Mouse (Mus musculus) left cerebral cortex, postnatal 4 days (tissue): ENCODE data around the gene Vps33b. TPM values are rescaled to one million over a fixed set of nuclear protein-coding genes. Genes with fewer than 3 reads are reported as not detected.
A peak's percentile ranks its signal among the peaks of the same experiment; 100 is the strongest.
"Not testable (repeated sequence)": the region's sequence is repeated elsewhere in the genome, so short reads cannot be mapped to it uniquely, and the experiment has no call there.

Source experiments
- DNase-seq: peaks from one replicate; pipeline ENCODE4 v3.0.0-alpha.2; 2022
- intact Hi-C: fragments of 180-260 bp; cut with DNase I; formaldehyde crosslinking; loops from one replicate; pipeline ENCODE4 v1.15.1; 2025
- total RNA-seq, 2 experiments: library from RNA; stranded (reverse); gene quantifications; 2 replicates each; pipeline ENCODE4 v1.2.3; 2021

Vps33b gene
- total RNA-seq, 2 experiments from 2014 or later = 34.1 to 36.0 TPM

- DNase-seq = no peak
- intact Hi-C loops = no loop called here
These were observed 48.1 kb downstream of the Vps33b start for GRCm38 (mm10) chr7:80317439-80318115.

GRCm38 (mm10) chr7:80318670-80319069 lies 49.2 kb downstream of the Vps33b start:
- no peak for DNase-seq

GRCm38 (mm10) chr7:80319846-80320496 lies 50.5 kb downstream of the Vps33b start:
- intact Hi-C loops = no loop called here
- DNase-seq = no peak

More at GRCm38 (mm10) chr7:80318670-80319069, 49.2 kb downstream of the Vps33b start:
- intact Hi-C loops = no loop called here

- intact Hi-C loops = no loop called here
- no peak for DNase-seq
These were observed 53.9 kb downstream of the Vps33b start for GRCm38 (mm10) chr7:80323336-80323735.

GRCm38 (mm10) chr7:80324043-80324815 lies 54.8 kb downstream of the Vps33b start, which contains the start of gene Rccd1:
Gene Rccd1 (minus strand): TSS chr7:80324454.
- DNase-seq = peak; percentile 96
- intact Hi-C loops = no loop called here

- DNase-seq, intact Hi-C loops: not testable (repeated sequence)
These were observed 55.3 kb downstream of the Vps33b start for GRCm38 (mm10) chr7:80324816-80325119.

- intact Hi-C loops = no loop called here
- no peak for DNase-seq
These were observed 55.9 kb downstream of the Vps33b start for GRCm38 (mm10) chr7:80325292-80325868.

- no peak for DNase-seq
- intact Hi-C loops = no loop called here
These were observed 56.6 kb downstream of the Vps33b start for GRCm38 (mm10) chr7:80326076-80326475.

- intact Hi-C loops = no loop called here
These were observed 60.8 kb downstream of the Vps33b start for GRCm38 (mm10) chr7:80330278-80330677.

GRCm38 (mm10) chr7:80331433-80331832 lies 62.0 kb downstream of the Vps33b start:
- DNase-seq = no peak
- intact Hi-C loops = no loop called here

More at GRCm38 (mm10) chr7:80330278-80330677, 60.8 kb downstream of the Vps33b start:
- DNase-seq = no peak

- intact Hi-C loops = no loop called here
- DNase-seq = no peak
These were observed 65.4 kb downstream of the Vps33b start for GRCm38 (mm10) chr7:80334848-80335247.

- intact Hi-C loops = no loop called here
- no peak for DNase-seq
These were observed 67.5 kb downstream of the Vps33b start for GRCm38 (mm10) chr7:80336932-80337331.

- intact Hi-C loops = no loop called here
- peak; percentile 39 for DNase-seq
These were observed 69.9 kb downstream of the Vps33b start for GRCm38 (mm10) chr7:80339371-80339770.

- intact Hi-C loops = no loop called here
- peak; percentile 98 for DNase-seq
These were observed 70.6 kb downstream of the Vps33b start for GRCm38 (mm10) chr7:80339793-80340628.

GRCm38 (mm10) chr7:80340793-80341192 lies 71.3 kb downstream of the Vps33b start, which contains the start of gene Unc45a:
Gene Unc45a (minus strand): TSS chr7:80341005.
- intact Hi-C loops = no loop called here
- DNase-seq = peak; percentile 67

Other genes with a start within 250 kb of the Vps33b start
- gene Zfp710, start 244.8 kb upstream of the Vps33b start, total RNA-seq = 10 to 100 TPM; 19.3 to 23.7 TPM
- gene Idh2, start 154.3 kb upstream of the Vps33b start, total RNA-seq = 10 to 100 TPM; 66.4 to 74.7 TPM
- 10 to 100 TPM; 31.4 to 33.9 TPM for gene Sema4b, start 82.8 kb upstream of the Vps33b start, total RNA-seq
- gene Cib1, start 36.8 kb upstream of the Vps33b start, total RNA-seq = 10 to 100 TPM; 14.2 to 16.4 TPM
- 1 to 10 TPM; 4.6 to 5.1 TPM for gene Gdpgp1, start 36.8 kb upstream of the Vps33b start, total RNA-seq
- gene Ttll13, start 23.3 kb upstream of the Vps33b start, total RNA-seq = 1 to 10 TPM; 1.1 to 2.2 TPM
- 10 to 100 TPM; 41.6 to 42.7 TPM for gene Ngrn, start 8.4 kb upstream of the Vps33b start, total RNA-seq
- 10 to 100 TPM; 16.5 to 18.0 TPM for gene Prc1, start 24.8 kb downstream of the Vps33b start, total RNA-seq
- 10 to 100 TPM; 16.9 to 22.8 TPM for gene Rccd1, start 54.8 kb downstream of the Vps33b start, total RNA-seq
- 10 to 100 TPM; 63.0 to 63.3 TPM for gene Unc45a, start 71.4 kb downstream of the Vps33b start, total RNA-seq
- 10 to 100 TPM; 49.2 to 50.8 TPM for gene Hddc3, start 73.5 kb downstream of the Vps33b start, total RNA-seq
- gene Man2a2, start 101.7 kb downstream of the Vps33b start, total RNA-seq = 100 to 1,000 TPM; 112 to 121 TPM
- 1 to 10 TPM; 5.2 to 7.5 TPM for gene Fes, start 118.3 kb downstream of the Vps33b start, total RNA-seq
- gene Furin, start 135.8 kb downstream of the Vps33b start, total RNA-seq = 10 to 100 TPM; 41.5 to 44.8 TPM